Mouse (Mus musculus) bone marrow macrophage, adult 2 months (primary cell): ENCODE data around the gene Cebpe.

ENCODE experiments used
- CTCF ChIP-seq: IDR thresholded peaks from 2 replicates; pipeline ENCODE4 v1.5.1; 2012; ENCODE audit warnings: low read depth, mild to moderate bottlenecking, low read length, moderate library complexity
- POLR2A ChIP-seq: IDR thresholded peaks from 2 replicates; pipeline ENCODE4 v1.6.1; 2012; ENCODE audit warnings: mild to moderate bottlenecking, low read depth, low read length, borderline replicate concordance

GRCm38 (mm10) chr14:54742375-54742774 is 30.4 kb upstream of the Cebpe start:
- no peak for TF ChIP-seq POLR2A
- TF ChIP-seq CTCF: no peak
